Mouse (Mus musculus) spleen, adult 18-20 months (tissue): Measurements from ENCODE around the gene Ntpcr.
A peak's percentile ranks its signal among the peaks of the same experiment; 100 is the strongest.

Experiments
- DNase-seq, 2 experiments: peaks; one replicate each; pipeline ENCODE4 v3.0.0; 2022; ENCODE audit warnings: mixed read lengths in 2 of 2

Gene Ntpcr

DNA sequence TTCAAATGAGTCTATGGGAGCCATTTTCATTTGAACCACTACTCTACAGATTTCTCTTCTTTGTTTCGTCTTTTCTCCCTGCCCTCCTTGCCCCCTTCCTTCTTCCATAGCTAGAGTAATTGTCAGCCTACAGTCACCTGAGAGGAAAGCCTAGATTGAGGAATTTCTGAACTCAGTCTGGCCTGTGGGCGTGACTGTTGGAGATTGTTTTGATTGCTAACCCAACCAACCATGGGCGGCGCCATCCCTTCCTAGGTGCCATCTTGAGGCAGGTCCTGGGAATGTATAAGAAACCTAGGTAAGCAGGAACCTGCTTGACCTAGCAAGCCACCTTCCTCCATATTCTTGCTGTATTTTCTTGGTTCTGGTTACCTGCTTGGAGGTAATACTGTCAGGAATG, 3.6 kb upstream of the Ntpcr start:
- DNase-seq, result no peak

DNA sequence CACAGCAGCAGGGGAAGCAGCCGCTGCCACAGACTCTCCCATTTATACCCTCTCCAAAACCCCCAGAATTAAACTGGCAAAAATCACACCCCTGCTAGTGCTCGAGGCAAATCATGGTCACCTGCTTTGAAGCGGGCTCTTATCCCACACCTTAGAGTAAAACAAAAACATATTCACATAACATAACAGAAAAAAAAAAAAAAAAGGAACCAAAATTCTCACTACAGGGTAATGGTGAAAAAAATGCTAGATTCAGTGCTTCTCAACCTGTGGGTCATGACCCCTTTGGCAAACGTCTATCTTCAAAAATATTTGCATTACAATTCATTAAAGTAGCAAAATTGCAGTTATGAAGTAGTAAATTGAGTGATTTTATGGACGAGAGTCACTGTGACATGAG, 2.8 kb upstream of the Ntpcr start:
- DNase-seq, result no peak

DNA sequence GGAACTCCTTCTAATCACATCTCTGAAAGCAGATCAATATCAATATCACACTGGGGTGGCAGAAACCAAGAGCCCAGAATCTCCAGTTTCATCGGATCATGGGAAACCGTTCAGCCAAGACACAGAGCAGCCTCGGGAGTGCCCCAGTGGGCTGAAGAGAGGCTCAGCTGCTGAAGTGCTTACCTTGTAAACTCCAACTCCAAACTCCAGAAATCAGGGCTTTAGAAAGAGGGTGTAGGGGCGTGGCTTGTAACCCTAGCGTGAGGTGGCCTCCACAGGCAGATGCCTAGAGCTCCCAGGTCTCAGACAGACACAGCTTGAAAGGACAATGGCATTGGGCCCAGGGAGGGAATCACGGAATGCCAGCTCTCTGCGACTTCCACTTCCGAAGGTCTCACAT, 2.0 kb upstream of the Ntpcr start:
- no peak for DNase-seq

DNA sequence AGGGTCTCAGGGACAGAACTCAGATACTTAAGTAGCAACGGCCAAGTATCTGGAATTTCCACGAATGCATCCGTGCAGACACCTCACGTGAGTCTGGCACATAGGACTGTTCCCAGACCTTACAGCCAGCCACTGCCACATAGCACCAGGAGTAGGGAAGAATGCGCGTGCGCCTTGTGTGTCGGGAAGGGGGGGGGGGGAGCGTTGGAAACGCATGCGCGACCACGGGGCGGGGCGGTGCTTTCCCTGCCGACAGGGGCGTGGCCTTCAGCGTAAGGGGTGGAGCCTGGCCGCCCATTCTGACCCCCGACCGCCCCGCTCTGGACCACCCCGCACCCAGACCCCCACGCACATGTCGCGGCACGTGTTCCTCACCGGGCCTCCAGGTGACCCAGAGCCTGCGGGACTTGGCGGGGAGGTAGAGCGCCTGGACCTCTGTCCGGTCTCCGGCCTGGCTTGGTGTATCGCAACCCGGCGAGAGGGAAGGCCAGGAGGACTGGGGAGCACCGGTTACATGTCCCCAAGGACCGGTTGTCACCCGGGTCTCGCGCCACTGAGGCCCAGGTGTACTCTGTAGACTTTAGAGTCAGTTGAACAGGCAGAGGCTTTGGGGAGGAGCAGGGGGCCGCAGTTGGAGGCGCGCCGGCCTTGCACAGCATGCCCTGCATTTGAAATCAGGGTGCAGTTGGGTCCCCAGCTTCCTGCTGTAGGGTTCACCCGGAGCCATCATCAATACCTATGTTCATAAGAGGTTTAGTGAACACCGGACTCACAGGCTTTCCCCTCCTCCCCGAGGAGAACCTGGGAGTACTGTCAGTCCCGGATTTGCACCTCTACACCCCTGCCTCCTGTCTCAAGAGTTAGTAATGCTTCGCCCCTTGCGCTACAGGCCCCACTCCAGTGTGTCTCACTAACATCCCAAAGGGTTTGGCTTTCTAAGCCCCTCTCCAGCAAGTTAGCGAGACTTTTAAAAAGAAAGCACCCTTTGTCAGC, 4.5 kb downstream of the Ntpcr start:
- peak; percentile 74 to 89 for DNase-seq

DNA sequence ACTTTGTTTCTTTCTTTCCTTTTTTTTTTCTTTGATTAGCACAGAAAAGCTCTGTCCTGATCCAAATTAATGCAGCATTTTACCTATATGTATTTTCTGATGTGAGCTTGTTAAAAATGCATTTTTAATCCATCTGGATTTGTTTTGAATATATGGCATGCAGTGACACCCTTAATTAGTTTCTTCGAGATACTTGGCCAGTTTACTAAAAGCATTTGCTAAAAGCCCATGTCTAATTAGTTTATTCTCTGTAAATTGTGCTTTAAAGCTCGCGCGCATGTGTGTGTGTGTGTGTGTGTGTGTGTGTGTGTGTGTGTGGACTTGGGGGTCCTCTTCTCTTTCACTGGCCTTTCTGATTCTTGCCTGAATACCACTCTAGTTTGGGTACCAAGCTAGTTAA, 9.2 kb downstream of the Ntpcr start:
- DNase-seq, result no peak

DNA sequence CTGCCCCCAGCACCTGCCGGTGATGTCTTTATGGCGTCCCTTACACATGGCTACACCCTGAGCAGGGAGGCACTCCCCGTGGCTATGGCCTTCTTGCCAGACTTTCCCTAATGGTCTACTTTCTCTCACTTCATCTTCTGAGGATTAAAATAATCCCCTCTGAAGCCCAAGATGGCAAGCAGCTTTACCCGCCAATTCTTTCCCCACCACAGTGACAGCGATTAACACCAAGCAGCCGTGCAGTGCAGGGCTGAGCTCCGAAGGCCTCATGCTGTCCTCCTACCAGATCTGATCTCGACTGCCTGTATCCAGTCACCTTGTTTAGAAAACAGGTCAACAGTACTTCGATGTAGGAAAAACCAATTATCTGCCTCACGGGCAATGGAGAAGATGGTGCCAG, 10.9 kb downstream of the Ntpcr start:
- DNase-seq, result no peak

DNA sequence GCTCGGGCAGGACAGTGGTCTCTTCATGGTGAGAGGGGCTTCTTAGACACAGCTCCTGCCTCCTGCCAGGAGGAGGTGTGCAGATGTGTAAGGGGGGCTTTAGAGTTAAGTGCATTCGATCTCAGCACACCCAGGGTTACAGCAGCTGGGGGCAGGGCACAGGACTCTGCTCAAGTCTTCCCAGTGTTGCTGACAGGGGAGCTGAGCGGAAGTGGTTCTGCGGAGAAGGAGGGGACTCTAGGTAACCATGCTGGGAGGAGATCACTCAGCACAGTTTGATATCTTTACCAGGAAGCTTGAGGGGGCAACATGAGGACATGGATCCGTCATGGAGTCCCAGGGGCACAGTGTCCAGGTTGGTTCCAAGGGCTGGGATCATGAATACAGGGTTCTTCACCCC, 11.6 kb downstream of the Ntpcr start:
- no peak for DNase-seq

DNA sequence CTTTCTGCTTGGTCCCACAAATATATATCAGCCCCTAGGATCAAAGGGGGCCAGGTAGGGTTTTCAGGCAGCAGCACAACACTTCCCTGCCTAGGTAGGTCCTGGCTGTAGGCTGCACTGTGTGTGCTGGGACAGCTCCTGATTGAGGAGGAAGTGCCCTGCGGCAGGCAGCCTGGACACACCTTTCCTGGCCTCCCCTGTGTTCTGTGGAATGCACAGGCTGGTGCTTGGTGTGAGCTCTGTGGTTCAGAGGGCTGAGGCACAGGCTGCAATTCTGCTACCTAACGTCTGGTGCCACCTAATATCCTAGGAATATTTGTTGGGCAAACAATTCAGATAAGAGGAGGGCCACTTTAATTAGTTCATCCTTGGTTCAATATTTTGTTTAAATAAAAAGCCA, 12.1 kb downstream of the Ntpcr start:
- DNase-seq, result no peak

DNA sequence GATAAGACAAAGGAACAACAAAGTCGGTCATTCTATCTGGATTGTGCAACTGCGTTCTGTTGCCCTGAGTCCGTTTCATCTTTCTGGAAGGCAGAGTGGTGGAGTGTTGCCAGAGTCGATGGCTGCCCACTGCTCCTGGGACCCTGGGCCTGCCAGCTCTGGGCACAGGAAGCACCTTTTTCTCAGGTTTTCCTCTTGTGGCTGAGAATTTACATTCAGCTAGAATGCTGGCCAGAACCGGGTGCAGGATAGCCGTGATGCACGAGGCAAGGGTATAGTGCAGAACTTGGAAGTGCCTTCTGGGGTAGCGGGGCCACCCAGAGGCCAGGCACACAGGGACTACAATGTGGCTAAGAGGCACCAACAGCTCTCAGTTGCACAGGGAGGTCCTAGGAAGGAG, 12.6 kb downstream of the Ntpcr start:
- DNase-seq, result no peak

DNA sequence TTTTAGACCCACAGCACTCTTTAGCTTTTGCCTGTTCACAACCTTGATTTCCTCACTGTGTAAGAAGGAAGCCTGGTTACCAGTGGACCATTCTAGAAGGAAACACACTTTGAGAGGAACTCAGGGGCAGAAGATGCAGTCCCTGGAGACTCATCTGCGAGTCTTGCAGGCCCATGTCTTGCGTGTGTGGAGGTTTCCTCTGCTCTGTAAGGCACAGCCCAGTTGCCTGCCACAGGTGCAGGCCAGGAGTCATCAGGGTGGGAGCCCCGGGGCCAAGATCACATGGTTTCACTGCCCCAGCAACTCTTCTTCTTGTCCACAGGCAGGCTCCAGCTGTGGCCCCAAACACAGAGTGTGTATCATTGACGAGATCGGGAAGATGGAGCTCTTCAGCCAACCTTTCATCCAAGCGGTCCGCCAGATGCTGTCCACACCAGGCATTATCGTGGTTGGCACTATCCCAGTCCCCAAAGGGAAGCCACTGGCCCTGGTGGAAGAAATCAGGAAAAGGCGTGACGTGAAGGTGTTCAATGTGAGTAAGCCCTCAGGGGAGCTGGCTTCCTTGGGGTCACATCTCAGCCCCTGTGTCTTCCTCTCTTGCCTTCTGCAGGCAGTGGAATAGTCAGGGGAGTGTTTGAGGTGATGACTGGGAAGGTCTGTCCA, 15.3 kb downstream of the Ntpcr start:
- DNase-seq, result no peak

DNA sequence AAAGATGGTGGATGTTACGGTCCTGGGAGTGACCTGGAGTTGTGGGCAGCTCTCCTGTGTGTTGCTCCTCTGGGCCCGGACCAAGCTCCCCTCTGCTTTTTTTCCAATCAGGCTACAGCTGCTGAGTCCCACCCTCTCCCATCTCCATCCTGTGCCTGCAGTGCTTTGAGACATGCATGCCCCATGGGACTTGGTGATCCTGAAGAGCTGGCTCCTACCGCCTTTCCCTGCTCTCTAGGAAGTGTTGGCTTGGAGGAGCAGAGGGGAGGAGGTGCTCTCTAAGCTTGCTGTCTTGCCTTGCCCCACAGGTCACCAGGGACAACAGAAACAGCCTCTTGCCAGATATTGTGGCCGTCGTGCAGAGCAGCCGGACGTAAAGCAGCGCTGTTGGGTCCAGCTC, 17.6 kb downstream of the Ntpcr start:
- DNase-seq, result no peak

DNA sequence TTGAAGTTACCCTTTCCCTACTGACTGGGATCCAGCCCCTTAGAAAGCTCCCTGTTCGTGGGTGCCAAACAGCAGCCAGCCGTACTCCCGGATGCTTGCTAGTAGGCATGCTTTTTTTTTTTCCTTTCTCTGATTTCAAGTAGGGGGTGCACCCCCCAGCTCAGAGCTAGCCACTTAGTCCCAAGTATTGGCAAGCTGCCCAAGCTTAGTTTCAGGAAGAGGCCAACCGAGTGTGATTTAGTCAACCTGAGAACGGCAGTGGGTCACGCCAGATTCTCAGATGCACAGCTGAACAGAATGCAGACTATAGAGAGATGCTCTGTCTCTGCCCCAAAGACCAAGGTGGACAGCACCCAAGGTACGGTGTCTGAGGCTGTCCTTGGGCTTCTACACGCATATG, 21.1 kb downstream of the Ntpcr start:
- no peak for DNase-seq

DNA sequence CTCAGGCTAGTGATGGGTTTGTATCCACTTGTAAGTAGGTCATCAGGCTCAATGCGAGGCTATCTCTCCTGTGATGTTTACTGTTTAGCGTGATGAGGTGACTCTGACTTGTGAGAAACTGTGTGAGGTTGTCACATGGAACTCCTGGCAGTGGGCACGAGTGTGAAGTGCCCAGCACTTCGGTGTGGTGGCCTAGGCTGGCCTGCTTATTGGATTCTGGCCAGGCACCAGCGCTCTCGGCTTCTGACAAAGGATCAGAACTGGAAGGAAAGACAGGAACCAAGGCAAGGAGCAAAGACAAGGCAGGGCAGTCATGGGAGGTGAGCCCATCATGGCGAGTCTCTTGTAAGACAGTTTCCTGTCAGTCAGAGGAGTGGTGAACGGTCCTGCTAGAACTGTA, 26.1 kb downstream of the Ntpcr start:
- DNase-seq, result no peak

DNA sequence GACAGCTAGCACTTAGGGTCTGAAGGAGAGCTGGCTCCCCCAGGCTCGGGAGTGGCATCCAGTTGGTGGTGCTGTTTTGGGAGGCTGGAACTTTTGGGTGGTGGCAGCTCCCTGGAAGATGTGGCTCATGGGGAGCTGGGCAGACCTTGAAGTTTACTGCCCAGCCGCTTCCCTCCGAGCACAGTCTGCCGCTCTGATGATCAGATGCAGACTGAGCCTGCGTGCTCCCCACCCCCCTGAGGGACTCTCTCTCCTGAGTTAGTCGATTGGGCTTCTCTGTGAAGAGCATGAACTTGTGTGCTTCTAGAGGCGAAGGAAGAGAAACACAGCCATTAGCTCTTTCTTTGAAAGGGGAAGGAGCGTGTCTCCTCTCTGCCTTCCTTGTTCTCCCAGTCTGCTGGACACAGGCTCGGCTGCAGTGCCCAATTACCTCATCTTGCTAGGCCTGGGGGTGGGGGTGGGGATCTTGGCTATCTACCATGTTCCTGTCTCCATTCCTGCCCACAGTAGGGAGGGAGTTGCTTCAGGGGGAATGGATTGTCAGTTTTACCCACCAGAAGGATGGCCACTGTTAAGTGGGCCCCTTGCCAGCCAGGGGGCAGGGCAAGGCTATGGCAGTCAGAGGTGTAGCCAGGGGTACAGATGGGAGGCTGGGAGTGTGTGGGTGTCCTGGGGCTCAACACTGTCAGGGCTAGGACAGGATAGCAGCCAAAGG, 26.8 kb downstream of the Ntpcr start:
- DNase-seq, result no peak

DNA sequence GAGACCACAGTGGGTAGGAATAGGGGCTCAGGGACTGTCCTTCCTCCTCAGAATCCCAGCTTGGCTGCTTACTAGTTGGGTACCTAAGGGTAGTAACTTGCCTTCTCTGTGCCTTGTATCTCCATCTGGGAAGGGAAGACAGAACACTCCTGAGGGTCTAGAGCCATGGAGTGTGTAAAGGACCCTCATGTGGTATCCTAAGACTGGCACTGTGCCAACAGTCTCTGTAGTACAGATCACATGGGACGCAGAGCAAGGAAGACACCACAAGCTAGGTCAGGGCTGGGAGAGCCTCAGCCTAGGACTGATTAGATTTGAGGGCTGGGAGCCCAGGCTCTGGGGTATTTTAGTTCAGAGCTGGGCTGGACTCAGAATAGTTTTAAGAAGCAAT, 27.3 kb downstream of the Ntpcr start:
- no peak for DNase-seq

DNA sequence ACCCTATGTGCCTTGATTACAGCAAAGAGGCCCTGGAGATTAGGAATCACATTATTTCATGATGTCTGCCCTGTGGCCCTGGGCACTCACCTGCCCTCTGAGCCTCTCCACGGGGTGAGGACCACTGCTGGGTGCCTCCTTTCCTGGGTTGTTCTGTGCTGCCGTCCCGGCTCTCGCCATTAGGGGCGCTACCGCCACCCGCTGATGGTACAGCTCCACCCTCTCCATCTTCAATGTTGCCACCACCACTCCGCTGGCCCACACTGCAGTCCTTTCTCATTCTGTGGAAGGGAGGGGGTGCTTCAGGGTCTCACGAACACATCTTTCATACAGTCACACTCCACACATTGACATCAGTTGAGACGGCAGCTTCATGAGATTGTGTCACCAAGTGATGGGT, 29.3 kb downstream of the Ntpcr start:
- DNase-seq, result peak; percentile 14 to 49

DNA sequence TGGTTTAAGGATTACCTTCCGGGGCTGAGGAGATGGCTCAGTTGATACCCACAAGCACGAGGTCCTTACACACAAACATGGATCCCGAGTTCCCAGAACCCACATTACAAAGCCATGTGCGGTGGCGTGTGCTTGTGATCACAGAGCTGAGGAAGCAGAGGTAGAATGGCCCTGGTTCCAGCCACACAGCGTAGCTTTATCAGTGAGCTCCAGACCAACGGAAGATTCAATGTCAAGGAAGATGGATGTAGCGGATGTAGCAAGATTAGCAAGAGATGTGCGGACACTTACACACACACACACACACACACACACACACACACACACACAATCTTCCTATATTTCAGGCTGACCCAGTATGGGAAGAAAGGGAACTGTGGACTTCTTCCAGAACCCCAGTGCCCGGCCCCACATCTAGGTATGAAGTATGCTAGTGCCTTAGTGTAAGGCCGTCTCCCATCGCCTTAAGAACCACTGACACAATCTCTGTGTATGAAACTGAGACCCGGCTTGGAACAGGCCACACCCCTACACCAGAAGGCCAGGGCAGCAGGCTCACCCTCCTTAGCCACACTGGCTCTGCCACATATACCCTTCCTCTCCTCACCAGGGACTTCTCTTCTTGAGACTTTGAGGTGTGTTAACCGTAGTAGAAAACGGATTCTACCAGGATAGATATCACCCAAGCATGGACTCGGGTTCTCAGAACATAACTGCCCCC, 33.5 kb downstream of the Ntpcr start:
- no peak for DNase-seq

DNA sequence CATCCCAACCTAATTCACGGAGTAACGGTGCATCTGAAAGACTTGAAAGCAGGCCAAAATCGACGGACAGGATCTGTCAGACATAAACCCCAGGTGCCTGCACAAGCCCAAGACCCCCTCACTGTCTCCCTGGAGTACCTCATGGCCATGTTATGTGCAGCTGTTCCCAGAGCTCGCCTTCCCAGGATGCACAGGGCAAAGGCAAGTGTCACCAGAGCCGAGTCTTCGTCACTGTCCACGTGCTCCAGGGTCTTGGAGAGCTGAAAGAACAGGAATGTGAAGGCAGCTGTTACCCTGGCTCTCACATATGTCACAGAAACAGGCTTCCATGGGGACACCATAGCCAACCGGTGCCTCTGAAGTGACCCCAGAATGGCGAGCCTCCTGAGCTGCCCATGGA, 38.3 kb downstream of the Ntpcr start:
- DNase-seq, result no peak

DNA sequence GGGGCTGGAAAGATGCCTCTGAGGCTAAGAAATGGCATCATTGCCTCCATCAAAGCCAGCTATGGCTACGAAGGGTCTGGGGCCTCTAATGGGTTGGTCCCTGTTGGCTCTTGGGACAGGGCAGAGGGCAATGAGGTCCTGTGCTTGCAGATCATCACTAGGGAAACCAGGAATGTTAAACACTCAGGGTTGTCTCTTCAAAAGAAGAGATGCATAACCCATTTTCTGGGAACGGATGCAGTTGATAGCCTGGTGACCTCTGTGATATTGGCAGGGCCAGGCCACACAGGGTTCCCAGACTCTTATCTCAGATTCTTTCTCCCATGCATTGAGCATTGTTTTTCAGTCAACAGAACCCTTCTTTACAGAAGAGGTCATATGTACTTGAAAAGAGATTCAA, 42.5 kb downstream of the Ntpcr start:
- no peak for DNase-seq

DNA sequence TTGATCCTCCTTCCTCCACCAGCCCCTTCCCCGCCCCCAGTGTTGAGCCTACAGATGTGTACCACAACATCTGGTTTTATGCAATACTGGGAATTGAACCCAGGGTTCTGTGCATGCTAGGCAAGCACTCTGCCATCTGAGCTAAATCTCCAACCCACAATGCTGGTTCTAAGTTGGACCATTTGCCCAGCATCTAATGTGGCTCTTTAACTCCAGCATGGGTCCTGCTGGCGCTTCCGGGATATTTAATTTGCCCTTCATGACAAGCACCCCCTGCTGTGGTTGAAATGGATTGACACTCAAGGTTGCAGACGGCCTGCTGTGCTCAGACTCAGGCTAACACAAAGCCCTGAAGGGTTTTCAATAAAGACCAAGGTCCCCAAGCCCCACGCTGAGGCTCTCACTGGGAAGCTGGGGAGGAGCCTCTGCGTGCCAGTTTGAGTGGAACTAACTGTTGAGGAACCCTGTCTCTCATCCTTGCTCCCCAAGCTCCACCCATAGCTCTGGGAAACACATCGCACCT, 43.6 kb downstream of the Ntpcr start:
- no peak for DNase-seq

DNA sequence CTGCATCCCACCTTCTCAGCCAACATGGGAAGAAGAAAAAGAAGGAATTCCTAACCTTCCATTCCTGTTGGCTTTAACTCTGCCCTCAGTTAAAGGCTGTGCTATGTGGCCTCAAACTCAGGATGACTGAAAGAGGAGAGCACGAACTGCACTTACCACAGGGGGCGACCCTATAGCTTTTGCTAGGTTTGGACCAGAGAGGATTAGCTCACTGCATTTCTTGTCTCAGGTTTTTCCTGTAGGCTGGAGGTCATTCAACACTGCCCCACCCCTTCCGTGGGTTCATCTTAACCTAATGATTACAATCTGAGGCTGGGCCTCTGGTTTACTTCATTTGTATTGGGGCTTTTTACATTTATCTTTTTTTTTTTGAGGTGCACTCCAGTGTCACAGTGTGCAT, 45.3 kb downstream of the Ntpcr start:
- no peak for DNase-seq

DNA sequence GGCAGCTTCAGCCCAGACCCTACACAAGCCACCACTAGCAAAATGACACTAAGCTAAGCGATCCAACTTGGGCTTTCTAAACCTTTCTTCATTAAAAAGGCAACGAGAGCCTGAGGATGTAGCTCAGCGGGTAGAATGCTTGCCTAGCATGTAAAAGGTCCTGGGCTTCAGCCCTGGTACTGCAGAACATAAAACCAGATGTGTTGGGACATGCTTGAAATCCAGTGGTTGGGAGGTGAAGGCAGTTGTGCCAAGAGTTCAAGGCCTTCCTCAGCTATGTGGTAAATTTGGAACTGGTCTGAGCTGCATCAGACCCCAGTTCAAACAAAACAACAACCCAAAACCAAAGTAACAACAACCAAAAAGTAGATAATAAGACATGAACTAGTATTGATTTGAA, 46.6 kb downstream of the Ntpcr start:
- DNase-seq, result no peak

DNA sequence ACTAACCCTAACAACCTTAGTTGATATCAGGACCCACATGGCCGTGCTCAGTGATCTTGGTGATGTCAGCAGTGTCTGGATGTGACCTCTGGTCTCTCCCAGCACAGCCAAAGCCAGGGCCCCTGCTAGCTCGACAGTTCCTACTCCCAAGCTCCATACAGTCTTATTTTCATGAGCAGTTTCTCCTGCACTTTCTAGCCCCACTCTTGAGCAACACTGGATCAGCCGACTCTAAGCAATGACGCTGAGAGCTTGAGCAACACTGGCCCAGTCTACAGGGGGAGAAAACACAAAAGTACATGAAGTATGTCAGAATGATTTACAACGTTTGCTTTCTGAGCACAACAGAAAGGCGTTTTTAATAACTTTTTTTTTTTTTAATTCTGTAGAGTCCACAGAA, 47.0 kb downstream of the Ntpcr start:
- no peak for DNase-seq
